Mouse (Mus musculus) cortical plate, adult 2 months (tissue): Measurements from ENCODE around the gene Zfp872.

Experiments
- CTCF ChIP-seq: fragments of 200-500 bp; IDR thresholded peaks from 2 replicates; pipeline ENCODE4 v1.5.1; 2011; ENCODE audit warnings: mild to moderate bottlenecking, control low read depth, low read length; ENCODE audit not compliant: insufficient read depth; ENCODE audit errors: extremely low read depth
- POLR2A ChIP-seq: fragments of 200-500 bp; IDR thresholded peaks from 2 replicates; pipeline ENCODE4 v1.6.1; 2011; ENCODE audit warnings: mild to moderate bottlenecking, low read length, control low read depth; ENCODE audit not compliant: insufficient read depth; ENCODE audit errors: extremely low read depth

- TF ChIP-seq CTCF: no peak
- no peak for TF ChIP-seq POLR2A
These were observed 36.9 kb upstream of the Zfp872 start for GRCm38 (mm10) chr9:22150946-22151345.
